Mouse (Mus musculus) induced T-regulatory cell, adult 2 months (primary cell): Measurements from ENCODE around the gene Aldh16a1.
"Not testable (repeated sequence)": the region's sequence is repeated elsewhere in the genome, so short reads cannot be mapped to it uniquely, and the experiment has no call there.

Experiments used
- DNase-seq: peaks from one replicate; pipeline ENCODE4 v3.0.0-alpha.2; 2012; ENCODE audit warnings: low read depth

Gene Aldh16a1

DNA sequence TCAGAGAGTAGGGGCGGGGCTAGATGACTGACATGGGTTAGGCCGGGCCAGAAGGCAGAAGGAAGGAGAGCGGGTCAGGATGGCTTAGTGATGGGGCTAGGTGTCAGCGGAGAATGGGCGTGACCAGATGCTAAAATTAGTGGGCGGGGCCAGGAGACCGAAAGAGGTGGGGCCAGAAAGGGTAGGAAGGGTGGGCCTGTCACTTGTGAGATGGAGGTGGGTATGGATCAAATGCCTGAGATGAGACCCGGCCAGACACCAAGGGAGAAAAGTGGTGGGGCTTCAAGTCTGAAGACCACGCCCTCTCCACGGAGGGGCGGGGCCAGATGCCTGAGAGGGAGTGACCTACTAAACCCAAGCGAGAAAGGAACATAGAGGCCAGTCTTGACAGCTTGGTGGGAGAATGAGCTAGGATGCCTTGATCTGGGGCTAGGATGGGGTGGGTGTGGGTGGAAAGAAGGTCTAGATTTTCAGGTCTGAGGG, 19.8 kb downstream of the Aldh16a1 start:
- peak; percentile 89 for DNase-seq

DNA sequence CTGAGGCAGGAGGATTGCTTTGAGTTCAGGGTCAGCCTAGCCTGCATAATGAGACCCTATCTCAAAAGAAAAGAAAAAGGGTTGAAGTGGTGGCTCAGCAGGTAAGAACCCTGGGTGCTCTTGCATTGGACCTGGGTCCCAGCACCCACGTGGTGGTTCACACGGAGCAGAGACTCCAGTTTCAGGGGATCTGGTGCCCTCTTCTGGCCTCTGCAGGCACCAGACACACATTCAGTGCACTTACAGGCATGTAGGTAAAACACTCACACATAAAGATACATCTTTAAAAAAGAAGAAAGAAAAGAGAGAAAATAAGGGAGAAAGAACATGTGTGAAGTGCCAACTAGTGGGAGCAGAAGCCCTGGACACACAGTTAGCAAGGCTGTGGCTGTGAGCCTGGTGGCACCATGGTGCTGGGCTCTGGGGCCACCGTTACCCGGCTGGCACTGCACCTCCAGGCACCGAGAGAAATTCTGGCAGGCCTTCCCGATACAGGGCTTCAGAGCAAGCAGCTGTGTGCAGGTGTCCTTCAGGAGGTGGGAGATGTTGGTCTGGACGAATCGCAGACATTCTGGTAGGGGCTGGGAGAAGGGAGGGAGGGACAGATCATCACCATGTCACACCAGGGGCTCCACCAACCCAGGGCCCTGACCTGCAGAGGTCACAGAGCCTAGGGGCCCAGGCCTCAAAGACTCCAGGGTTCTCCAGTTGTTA, 20.8 kb downstream of the Aldh16a1 start:
- DNase-seq: peak; percentile 40

DNA sequence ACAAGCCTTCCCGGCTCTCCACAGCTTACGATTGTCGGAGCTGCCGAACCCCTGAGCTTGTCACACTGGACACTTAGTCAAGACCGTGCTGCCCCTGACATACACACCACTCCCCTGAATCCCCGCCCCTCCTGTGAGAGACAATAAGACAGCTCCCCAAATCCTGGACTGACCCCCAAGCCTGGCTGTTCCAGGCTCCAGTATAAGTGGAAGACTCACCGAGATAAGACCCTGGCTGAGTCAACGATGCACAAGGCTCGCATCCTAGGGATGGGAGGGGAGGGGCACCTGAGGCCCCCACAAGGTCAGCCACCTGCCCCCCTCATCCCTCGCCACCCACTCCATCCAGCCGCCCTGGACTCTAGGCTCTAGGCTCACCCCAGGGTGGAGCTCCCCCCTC, 22.5 kb downstream of the Aldh16a1 start:
- no peak for DNase-seq

DNA sequence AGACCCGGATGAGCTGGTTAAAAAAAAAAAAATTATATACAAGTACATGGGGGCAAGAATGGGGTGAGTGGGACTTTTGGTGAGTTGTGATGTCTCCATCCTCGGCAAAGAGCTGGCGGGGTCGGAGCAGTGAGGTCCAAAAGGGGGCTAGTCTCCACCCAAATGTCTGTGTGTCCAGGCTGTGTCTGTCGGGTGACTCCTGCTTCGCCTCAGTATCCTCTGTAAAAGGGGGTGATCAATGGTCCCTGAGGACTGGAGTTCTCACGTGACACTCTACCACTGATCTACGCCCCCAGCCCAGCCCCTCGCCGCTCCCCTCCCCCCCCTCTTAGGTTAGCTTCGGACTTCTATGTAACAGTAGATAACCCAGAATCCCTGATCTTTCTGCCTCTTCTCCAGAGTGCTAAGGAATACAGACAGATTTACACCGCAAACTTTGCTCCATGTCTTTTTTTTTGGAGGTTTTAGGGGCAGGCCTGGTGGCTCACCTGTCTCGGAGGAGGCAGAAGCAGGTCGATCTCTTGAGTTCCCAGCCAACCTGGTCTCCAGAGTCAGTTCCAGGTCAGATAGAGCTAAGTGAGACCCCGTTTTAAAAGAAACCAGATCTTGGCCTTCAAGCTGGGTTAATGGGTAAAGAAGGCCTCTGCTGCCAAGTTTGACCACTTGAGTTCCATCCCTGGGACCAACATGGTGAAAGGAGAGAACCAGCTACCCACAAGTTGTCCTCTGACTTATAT, 24.4 kb downstream of the Aldh16a1 start:
- no peak for DNase-seq

DNA sequence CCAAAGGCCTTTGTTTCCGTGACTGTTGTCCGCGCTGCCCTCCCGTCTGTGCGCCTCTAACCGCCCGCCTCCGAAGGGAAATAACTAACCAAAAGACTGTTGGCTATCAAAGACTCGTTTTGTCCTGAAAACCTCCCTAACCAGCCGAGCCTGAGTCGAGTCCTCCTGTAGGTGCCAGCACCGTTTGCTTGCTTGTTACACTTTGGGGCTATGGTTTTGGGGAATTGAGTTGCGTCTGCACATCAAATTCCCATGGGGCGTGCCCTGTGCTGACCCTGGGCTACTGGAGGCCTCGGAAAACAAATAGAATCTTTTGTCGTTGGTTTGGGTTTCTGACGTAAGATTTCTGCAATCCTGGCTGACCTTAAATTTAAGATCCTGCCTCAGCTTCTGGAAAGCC, 25.1 kb downstream of the Aldh16a1 start:
- DNase-seq: no peak

DNA sequence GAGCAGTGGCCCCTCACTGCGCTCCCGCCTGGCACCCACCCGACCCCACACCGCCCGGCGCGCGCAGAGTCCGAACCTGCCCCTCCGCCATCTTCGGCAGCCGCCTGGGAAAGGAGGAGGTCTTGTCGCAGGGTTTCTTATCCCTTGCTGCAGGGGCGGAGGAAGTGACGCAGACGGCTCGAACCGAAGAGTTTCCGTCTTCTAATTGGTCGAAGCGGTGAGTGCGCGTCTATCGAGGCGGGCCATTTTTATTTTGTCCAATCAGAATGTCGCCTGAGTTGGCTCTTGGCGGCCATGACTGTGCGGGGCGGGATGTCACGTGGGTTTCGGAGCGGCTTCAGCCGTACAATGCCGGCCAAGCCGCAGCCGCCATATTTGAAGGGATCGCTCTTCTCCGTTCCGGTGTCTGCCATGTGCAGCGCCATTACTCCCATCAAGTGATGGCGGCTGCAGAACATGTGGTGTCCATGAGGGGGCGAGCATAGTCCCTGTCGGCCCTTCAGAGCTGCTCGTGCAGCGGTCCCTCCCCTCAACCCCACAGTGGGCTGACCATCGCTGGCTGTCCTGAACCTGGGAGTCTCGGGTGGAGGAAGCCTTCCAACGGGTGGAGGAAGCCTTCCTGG, 25.6 kb downstream of the Aldh16a1 start, which contains the start of gene Rpl13a:
TSS of gene Rpl13a (minus strand) at position 138 of the 623 bp plus-strand sequence.
- DNase-seq: peak; percentile 100

DNA sequence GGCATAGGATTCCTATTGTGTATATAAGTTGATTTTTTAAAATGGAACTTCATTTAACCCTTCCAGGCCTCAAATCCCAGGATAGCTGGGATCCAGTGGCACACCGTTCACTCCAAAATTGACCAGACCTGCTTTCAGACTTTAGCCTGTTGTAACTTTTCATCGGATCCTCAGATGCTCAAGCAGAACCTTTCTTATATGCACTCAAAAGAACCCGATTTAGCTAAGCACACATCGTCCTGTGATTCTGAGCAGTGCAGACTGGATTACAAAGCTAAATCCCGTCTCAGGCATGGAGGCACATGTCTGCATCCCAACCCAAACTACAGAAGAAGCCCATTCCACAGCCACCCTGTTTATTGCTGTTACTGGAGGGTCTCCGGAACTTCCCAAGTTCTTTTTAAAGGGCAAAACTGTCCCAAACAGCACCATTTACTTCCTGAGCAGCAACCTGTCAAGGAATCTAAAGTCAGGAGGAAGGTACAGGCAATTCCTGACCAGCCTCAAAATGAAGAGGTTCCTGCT, 26.6 kb downstream of the Aldh16a1 start:
- no peak for DNase-seq

DNA sequence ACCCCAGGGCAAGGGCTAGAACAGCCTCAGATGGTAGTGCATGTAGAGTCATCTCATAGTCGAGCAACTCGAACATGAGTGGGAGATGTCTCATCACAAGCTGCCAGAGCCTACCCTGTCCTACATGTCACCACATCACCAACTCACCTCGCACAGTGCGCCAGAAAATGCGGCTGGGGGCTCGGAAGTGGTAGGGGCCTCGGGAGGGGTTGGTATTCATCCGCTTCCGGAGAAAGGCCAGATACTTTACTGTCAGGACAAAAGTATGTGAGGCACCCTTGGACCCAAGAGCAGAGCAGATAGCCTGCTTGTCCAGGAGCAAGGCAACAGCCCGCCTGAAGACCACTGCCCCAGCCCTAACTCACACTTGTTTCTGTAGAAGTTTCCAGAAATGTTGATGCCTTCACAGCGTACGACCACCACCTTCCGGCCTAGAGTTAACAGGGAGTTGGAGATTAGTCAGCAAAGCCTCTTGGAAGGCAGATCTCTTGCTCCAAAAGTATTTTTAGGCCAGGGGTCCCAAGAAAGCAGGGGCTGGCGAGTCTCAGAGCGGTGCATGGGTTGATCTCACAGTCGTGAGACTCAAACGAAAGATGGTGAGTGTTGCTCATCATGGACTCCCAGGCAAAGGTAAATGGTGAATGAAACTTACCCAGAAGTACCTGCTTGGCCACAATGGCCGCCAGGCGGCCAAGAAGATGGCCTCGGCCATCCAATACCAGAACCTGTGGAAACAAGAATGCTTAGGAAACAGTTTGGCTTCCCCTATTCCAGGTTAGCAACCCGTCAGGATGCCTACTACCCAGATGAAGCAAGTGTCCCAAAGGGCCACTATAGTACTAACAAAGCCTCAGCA, 27.3 kb downstream of the Aldh16a1 start:
- peak; percentile 59 for DNase-seq

DNA sequence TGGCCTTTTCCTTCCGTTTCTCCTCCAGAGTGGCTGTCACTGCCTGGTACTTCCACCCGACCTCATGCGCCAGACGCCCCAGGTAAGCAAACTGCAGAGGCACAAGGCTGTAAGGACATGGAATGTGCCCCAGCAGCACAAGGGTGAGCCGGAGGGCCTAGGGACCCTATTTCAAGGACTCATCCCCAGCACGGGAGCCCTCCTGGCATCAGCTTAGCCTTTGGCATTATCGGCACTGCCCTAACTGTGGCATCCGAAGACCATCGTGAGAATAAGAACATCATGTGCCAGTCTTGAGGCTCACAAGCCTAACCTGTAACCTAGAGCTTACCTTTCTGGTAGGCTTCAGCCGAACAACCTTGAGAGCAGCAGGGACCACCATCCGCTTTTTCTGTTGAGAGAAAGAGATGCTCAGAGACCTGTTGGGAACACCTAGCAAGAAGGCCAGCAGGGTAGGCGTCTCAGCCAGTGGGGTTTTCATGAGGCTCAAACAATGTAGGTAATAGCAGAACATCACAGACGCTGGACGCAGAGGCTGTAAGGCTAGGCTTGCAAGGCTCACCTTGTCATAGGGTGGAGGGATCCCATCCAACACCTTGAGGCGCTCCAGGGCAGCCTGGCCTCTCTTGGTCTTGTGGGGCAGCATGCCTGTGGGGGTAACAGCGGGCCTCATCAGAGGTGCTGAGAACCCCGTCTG, 28.1 kb downstream of the Aldh16a1 start:
- DNase-seq: peak; percentile 34

DNA sequence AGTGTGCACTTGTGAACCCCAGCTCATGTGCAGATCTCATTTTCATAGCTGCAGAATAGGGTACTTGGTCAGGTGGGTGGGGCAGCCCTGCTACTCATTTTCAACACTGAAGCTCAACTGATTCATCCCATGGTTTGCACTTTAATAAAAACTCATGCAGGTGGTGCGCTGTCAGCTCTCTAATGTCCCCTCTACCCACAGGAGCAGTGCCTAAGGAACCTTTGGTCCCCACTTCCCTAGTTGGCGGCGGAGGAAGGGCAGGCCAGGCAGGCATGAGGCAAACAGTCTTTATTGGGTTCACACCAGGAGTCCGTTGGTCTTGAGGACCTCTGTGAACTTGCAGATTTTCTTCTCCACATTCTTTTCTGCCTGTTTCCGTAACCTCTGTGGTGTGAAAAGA, 28.7 kb downstream of the Aldh16a1 start:
- DNase-seq: not testable (repeated sequence)

DNA sequence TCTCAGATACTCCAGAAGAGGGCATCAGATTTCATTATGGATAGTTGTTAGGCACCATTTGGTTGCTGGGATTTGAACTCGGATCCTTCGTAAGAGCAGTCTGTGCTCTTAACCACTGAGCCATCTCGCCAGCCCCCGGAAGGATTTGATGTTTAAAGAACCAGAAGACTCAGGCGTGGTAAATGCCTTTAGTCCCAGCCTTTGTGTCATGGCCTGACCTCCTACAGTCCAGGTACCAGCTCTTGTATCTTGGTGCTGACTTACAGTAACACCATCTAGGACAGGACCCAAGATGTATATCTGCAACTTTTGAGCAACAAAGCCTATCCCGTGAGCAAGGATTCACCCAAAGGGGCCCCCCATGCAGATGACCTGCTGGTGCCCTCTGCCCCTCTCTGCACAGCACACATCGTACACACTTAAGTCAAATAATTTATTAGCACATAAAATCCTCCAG, 29.2 kb downstream of the Aldh16a1 start:
- DNase-seq: peak; percentile 77

DNA sequence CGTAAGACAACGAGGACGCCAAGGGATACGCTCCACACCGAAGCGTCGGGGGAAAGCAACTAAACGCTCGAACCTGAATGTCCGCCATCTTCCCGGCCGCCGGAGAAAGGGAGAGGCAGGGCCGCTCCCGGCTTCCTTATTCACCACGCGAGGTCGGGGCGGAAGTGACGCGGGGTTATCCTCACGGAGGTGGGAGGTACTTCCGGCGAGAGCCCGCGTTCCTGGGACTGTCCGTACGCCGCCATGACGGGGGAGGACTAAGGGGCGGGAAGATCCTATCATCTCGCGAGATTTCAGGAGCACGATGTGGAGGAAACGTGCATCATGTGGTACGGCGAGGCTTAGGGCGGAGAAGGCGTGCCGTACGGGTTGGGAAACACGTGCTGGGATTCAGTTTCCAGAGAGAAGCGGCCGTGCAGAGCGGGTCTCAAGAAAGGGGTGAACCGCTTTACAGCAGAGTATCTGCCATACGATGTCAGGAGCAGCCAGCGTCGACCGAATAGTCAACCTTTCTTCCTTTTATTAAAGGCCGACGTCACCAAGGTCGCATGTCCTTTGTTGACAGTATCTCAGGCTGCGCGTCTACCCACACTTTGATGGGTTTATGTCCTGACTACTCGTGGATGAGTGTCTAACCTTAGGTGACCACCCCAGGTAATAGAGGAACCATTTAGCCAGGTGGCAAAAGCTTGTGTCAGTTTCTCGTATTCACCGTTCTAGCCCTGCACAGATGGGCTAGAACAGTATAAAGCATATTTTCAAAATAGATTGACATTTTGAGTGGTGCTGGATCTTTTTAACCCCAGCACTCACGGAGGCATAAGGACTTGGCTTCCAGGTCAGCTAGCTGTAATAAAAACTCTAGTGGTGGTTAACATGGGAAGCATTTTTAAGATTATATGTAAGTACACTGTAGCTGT, 29.9 kb downstream of the Aldh16a1 start, which contains the start of gene Rps11:
TSS of gene Rps11 (minus strand) at position 216 of the 920 bp plus-strand sequence.
- DNase-seq: peak; percentile 100

DNA sequence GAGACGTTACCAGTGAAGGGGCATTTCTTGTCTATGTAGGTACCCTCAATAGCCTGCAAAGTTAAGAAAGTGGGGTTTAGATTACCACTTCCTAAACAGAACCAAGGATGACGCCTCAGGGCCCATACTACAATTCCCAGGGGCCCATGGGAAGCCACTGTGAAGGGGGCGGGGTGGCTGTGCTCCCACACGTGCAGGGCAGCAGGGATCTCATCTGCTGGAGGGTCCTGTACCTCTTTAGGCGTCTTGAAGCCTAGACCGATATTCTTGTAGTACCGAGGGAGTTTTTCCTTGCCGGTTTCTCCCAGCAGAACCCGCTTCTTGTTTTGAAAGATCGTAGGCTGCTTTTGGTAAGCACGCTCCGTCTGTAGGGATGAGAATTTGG, 31.2 kb downstream of the Aldh16a1 start:
- peak; percentile 57 for DNase-seq

DNA sequence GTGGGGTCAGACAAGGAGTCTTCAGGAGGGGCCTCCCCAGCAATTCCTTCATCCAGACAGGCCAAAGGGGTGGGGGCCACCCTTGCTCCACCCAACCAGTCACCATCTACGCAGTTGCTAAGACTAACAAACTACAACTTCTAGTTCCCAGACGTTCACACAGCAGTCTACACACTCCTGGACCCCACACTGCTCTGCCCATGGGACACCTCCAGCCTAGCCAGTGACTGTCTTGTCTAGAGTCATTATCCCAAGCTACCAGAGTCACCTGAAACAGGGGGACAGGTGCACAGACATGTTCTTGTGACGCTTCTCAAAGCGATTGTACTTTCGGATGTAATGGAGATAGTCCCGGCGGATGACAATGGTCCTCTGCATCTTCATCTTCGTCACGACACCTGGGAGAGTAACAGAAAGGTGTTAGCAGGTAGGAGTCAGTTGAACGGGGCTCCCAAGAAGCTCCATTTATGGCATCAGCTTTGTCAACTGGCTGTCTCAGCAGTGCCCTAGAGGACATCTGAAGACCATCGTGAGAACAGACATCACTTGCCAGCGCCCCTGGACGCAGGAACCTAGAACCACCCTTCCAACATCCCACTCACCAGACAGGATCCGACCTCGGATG, 31.7 kb downstream of the Aldh16a1 start:
- DNase-seq: peak; percentile 29

DNA sequence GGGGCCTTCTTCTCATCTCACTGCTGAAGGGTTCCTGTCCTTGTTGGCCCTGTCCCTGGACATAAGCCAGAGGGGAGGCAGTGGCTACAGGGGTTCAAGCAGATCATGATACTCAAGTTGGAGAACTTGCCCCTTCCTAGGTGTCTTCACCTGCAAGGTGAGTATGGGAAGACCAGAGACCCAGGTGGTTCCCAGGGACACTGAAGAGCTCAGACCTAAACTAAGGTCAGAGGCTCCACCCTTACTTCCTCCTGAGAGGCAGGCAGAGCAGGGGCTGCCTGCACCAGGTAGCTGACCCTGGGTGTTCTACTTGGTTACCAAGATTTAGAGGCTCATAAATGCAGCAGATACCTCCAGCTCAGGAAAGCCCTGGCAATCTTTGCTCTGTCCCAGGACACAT, 32.4 kb downstream of the Aldh16a1 start:
- DNase-seq: no peak

DNA sequence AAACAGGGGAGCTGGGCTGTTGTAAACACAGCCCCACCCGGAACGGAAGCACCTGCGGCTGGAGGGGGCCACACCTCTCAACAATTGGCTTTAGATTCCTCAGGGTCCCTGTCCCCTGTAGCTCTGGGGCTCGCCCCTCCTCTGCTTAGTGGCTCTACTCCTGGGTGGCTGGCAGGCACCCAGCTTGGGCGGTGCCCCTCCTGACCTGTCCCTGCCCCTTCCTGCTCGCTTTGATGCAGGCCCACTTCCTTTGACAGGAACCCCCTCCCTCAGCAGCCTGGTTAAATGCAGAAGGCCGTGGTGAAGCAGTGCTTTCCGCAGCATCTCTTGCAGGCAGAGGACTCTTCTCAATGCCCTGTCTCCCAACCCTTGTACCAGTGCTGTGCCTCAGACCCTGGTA, 33.0 kb downstream of the Aldh16a1 start:
- DNase-seq: peak; percentile 87

DNA sequence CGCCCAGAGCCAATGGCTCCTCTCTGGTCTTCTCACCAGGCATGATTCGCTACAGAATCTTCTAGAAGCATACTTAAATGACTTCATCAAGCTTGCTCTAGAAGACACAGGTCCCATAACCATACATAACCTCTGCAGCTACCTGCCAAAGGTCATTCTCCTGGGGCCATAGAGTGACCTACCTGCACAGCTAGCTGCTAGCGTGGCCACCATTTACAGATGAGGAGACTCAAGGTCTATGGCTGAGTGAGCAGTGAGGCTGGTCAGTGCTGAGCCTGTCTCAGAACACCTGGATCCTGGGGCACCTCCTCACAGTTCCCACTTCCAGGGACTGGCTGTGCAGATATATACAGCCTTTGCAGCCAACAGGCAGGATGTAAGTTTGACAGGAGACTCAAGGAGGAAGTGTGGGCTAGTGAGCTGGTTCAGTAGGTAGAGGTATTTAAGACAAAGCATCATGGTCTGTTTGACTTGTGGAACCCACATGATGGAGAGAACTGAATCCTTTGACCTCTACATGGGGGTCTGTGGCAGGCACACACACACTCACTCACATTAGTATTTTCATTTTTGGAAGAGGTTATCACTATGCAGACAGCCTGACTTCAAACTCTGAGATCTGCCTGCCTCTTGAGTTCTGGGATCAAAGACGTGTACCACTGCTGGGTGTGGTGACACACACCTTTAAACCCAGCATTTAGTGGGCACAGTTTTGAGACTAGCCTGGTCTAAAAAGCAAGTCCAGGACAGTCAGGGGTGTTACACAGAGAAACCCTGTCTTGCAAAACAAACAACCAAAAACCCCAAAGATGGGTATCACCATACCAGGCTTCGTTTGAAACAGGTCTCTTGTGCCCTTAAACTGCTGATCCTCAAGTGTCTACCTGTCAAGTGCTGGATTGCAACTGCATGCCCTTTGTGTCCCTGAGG, 34.3 kb downstream of the Aldh16a1 start:
- DNase-seq: peak; percentile 59

DNA sequence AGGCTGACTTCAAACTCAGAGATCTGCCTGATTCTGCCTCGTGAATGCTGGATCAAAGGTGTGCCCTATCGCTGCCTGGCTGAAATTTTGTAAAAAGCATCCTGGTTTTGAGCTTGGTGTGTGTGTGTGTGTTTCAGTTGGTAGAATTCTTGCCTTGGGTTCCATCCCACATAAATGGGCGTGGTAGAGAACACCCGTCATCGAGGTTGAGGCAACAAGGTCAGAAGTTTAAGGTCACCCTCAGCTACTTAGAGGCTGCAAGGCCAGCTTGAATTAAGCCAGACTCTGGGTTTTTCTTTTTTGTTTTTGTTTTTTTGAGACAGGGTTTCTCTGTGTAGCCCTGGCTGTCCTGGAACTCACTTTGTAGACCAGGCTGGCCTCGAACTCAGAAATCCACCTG, 36.0 kb downstream of the Aldh16a1 start:
- no peak for DNase-seq
